Mouse (Mus musculus): ENCODE data around the gene Kng1. TPM values are rescaled to one million over a fixed set of nuclear protein-coding genes. Genes with fewer than 3 reads are reported as not detected.
"Not testable (repeated sequence)": the region's sequence is repeated elsewhere in the genome, so short reads cannot be mapped to it uniquely, and the experiment has no call there.

Kng1 gene
- polyA plus RNA-seq, 1 experiment from 2014 or later: 918 TPM

DNA sequence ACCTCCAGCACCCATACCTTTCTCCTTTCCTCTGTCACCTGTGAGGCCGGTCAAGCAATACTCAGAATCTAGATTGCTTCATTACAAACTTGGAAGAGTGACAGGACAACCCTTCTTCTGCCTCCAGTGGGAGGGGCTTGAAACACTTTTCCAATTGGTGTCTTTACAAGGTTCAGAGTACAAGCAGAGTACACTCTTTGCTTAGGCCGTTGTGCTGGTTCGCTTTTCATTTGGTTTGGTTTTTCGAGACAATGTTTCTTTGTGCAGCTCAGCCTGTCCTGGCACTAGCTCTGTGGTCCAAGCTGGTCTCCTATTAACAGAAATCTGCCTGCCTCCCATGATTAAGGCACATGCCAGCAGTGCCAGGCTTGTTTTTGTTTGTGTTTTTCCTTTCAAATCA, 18.4 kb upstream of the Kng1 start:
- Histone ChIP-seq H3K4me2 (no peak overlapping the region), H3K4me1 (replicated peaks) (no peaks in the 10 kb centered on the region), H3K27me3 (no peaks in the 10 kb centered on the region), H3K36me3 (replicated peaks) (no peaks in the 10 kb centered on the region), H3K27ac (replicated peaks) (0 out of 2 replicates have a peak overlapping the region, but pooled peaks have one; percentile 51), H3K9ac (no peak overlapping the region), H3K4me3 (replicated peaks) (no peak overlapping the region), H3K9me3 (replicated peaks) (no peaks in the 10 kb centered on the region)
- no peak; the same call in 1 of the 2 replicates for ATAC-seq (ENCODE audit: insufficient read depth)
- WGBS (ENCODE audit: insufficient replicate concordance): 75% methylated on average over 4 of the region's 4 CpGs

DNA sequence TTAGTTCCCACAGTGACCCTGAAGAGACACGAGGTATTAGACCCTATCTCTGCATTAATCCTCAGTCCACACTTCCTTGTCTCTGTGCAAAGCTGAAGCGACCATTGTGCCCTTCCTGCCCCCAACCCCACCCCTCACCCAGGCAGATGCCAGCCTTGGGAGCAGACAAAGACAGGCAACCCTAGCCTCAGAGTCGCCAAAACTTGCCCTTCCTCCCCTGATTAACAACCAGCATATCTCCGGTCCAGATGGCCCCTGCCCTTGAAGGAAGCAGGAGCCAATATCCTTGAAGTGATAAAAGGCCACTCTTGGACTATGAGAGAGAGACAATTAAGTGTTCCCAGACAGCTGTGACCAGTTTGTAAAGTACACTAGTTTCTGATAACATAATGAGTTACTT, 16.8 kb upstream of the Kng1 start:
- Histone ChIP-seq H3K4me2 (no peak overlapping the region), H3K27me3 (no peaks in the 10 kb centered on the region), H3K36me3 (replicated peaks) (no peaks in the 10 kb centered on the region), H3K4me1 (replicated peaks) (no peaks in the 10 kb centered on the region), H3K27ac (replicated peaks) (no peak overlapping the region), H3K9me3 (replicated peaks) (no peaks in the 10 kb centered on the region), H3K9ac (no peak overlapping the region), H3K4me3 (replicated peaks) (no peak overlapping the region)
- no peak for ATAC-seq (ENCODE audit: insufficient read depth)
- 32% methylated on average over 4 of the region's 4 CpGs for WGBS (ENCODE audit: insufficient replicate concordance)

DNA sequence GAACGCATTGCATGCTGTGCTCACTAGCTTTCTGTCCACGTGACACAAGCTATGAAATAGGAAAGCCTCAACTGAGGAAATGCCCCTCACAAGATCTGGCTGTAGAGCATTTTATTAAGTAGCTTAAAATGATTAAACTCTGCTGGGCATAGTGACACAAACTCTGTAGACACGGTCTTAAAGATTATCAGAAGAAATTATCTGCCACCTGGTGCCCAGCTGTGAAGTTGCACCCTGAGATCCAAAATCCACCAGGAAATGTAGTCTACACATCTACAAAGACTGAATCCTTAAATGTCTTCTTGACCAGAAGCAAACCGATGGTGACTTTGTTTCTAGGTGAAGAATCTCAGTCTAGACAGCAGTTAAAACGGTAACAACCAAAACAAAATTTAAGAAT, 11.3 kb upstream of the Kng1 start:
- Histone ChIP-seq H3K27me3 (no peaks in the 10 kb centered on the region), H3K4me2 (no peak overlapping the region), H3K27ac (replicated peaks) (no peak overlapping the region), H3K4me3 (replicated peaks) (no peak overlapping the region), H3K36me3 (replicated peaks) (no peaks in the 10 kb centered on the region), H3K9me3 (replicated peaks) (no peaks in the 10 kb centered on the region), H3K9ac (no peak overlapping the region), H3K4me1 (replicated peaks) (no peaks in the 10 kb centered on the region)
- no peak for ATAC-seq (ENCODE audit: insufficient read depth)
- 45% methylated on average over 5 of the region's 5 CpGs for WGBS (ENCODE audit: insufficient replicate concordance)

DNA sequence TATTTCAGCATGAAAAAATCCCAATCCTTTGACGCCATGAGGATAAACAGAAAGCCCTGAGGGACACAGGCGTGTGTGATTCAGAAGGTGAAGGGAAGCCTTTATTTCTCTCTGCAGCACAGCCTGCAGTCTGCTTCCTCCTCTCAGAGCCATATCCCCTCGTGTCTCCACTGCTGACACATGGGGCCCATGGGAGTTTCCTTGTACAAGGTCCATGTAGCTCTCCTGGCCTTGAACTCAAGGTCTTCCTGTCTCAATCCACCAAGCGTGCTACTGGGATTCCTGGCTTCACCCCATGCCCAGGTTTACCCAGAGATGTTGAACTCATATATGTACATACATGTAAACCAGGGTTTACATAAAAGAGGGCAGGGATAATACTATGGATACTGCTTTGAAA, 2.0 kb downstream of the Kng1 start:
- not testable (repeated sequence) for H3K27ac ChIP-seq (replicated peaks)
- 39% methylated on average over 4 of the region's 4 CpGs for WGBS (ENCODE audit: insufficient replicate concordance)

DNA sequence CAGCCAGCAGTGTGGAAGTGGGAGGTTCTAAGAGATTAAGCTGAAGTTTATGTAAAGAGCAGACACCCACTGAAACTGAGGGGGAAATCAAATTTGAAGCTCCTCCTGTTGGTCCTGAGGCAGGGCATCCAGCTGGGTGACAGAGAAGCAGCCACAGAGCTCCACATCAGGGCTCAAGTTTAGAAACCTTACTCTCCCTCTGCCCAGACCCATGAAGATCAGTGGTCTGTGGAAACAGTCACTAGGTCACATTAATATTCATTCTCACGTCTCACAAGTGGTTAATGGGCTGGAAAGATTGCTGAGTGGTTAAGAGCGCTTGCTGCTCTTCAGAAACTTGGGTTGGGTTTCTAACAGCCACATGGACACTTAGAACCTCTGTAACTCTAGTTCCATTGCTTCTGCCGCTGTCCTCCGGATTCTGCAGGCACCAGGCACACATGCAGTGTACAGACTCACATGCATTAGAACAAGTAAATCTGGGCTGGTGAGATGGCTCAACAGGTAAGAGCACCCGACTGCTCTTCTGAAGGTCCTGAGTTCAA, 3.2 kb downstream of the Kng1 start:
- 0 out of 2 replicates have a peak overlapping the region, but pooled peaks have one; percentile 15 for H3K4me3 ChIP-seq (replicated peaks)
- not testable (repeated sequence) for H3K4me1 ChIP-seq (replicated peaks); H3K36me3 ChIP-seq (replicated peaks); H3K9ac ChIP-seq; H3K27ac ChIP-seq (replicated peaks); H3K9me3 ChIP-seq (replicated peaks); H3K27me3 ChIP-seq; ATAC-seq (ENCODE audit: insufficient read depth)
- peak overlapping the region; percentile 35 for H3K4me2 ChIP-seq
- WGBS (ENCODE audit: insufficient replicate concordance): 67% methylated on average over 5 of the region's 5 CpGs

More for the DNA sequence above, 2.0 kb downstream of the Kng1 start:
- not testable (repeated sequence) for H3K4me1 ChIP-seq (replicated peaks); H3K9ac ChIP-seq; H3K9me3 ChIP-seq (replicated peaks); H3K27me3 ChIP-seq; H3K36me3 ChIP-seq (replicated peaks); ATAC-seq (ENCODE audit: insufficient read depth)
- H3K4me3 ChIP-seq (replicated peaks): peak overlapping the region; percentile 37
- peak overlapping the region; percentile 18; the same call in 1 of the 2 replicates for H3K4me2 ChIP-seq

DNA sequence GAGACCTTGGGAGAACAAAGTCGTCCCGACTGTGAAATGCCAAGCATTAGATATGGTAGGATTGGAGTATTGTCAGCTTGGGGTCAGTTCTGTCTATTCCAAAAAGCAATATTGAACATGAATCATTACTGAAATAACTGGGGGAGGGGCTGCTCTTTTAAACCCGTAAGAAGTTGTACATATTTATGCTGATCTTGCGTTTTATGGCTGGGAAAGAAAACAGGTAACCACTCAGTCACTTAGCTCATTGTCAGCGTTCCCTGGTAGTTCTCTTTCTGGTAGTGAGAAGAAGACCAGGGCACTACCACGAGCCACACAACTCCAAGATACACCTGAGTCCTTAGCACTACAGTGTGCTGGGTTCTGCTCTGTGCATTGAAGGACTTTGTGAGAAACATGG, 19.9 kb downstream of the Kng1 start:
- H3K9me3 ChIP-seq (replicated peaks); H3K9ac ChIP-seq; H3K27me3 ChIP-seq; H3K36me3 ChIP-seq (replicated peaks); H3K4me3 ChIP-seq (replicated peaks); H3K4me2 ChIP-seq; H3K27ac ChIP-seq (replicated peaks); H3K4me1 ChIP-seq (replicated peaks); ATAC-seq (ENCODE audit: insufficient read depth): not testable (repeated sequence)
- WGBS (ENCODE audit: insufficient replicate concordance): 68% methylated on average over 6 of the region's 6 CpGs

DNA sequence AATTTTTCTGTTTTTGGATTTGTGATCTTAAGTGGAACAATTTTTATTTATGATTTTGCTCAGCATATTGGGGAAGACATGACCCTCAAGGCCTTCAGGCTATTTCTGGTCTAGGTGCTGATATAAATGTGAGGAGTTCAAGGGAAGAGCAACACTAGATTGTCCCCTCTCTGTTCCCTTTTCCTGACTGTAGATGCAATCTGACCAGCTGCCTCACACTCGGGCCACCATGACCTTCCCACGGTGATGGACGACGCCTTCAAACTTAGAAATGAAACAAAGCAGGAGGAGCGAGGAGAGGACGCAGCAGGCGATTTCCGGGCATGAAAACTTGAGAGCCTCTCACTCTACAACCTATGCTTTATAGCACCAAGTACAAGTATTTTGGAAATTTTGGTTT, 29.5 kb downstream of the Kng1 start:
- not testable (repeated sequence) for H3K9me3 ChIP-seq (replicated peaks); H3K9ac ChIP-seq; H3K4me2 ChIP-seq; H3K27ac ChIP-seq (replicated peaks); H3K4me3 ChIP-seq (replicated peaks); H3K36me3 ChIP-seq (replicated peaks); H3K27me3 ChIP-seq; H3K4me1 ChIP-seq (replicated peaks); ATAC-seq (ENCODE audit: insufficient read depth)
- 49% methylated on average over 8 of the region's 8 CpGs for WGBS (ENCODE audit: insufficient replicate concordance)

DNA sequence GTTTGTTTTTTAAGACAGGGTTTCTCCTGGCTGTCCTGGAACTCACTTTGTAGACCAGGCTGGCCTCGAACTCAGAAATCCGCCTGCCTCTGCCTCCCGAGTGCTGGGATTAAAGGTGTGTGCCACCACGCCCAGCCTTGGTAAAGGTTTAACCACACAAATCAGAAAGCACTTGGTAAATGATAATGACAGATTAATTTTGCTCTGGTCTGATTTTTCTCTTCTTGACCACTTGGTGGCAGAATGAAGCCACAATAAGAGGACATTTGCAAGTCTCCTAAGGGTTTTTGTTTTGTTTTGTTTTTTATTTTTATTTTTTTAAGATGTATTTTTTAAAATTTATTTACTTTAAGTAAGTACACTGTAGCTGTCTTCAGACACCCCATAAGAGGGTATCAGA, 30.0 kb downstream of the Kng1 start:
- 15% methylated on average over 4 of the region's 4 CpGs for whole genome bisulfite sequencing (ENCODE audit: insufficient replicate concordance)
- H3K4me2 ChIP-seq; H3K4me3 ChIP-seq (replicated peaks); ATAC-seq (ENCODE audit: insufficient read depth); H3K27me3 ChIP-seq; H3K9ac ChIP-seq; H3K4me1 ChIP-seq (replicated peaks); H3K9me3 ChIP-seq (replicated peaks); H3K27ac ChIP-seq (replicated peaks); H3K36me3 ChIP-seq (replicated peaks): not testable (repeated sequence)

DNA sequence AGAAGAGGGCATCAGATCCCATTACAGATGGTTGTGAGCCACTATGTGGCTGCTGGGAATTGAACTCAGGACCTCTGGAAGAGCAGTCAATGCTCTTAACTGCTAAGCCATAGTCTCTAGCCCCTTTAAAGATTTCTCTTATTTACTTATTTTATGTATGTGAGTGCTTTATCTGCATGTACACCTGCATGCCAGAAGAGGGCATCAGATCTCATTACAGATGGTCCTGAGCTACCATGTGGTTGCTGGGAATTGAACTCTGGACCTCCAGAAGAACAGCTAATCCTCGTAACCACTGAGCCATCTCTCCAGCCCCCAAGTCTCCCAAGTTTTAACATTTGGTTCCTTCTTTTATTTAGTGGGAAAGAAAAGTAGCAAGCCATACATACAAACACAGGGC, 30.8 kb downstream of the Kng1 start:
- not testable (repeated sequence) for H3K4me3 ChIP-seq (replicated peaks); H3K9ac ChIP-seq; H3K36me3 ChIP-seq (replicated peaks); H3K4me1 ChIP-seq (replicated peaks); H3K27ac ChIP-seq (replicated peaks); H3K4me2 ChIP-seq; H3K27me3 ChIP-seq; ATAC-seq (ENCODE audit: insufficient read depth); H3K9me3 ChIP-seq (replicated peaks)
- WGBS (ENCODE audit: insufficient replicate concordance): 43% methylated on average over 1 of the region's 1 CpGs

DNA sequence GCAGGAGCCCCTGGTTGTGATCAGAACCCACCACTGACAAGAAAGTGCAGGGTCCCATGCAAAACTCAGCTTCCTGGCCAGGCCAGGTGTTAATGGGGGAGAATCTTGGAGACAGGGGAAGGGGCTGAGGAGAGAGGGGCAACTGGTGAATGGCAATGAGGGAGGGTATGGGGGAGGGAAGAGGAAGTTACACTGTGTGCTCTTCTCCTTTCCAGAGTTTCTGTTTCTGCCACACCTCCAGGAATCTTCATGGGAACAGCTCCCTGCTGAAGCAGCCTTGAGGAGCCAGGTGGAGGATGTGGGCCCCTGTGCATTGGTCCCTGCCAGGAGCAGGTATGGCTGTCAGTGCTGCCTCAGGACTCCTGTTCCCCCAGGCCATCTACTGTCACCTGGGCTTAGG, 33.7 kb downstream of the Kng1 start:
- H3K36me3 ChIP-seq (replicated peaks); H3K4me1 ChIP-seq (replicated peaks); H3K9me3 ChIP-seq (replicated peaks); H3K4me2 ChIP-seq; H3K9ac ChIP-seq; H3K27ac ChIP-seq (replicated peaks); H3K4me3 ChIP-seq (replicated peaks); H3K27me3 ChIP-seq; ATAC-seq (ENCODE audit: insufficient read depth): not testable (repeated sequence)

DNA sequence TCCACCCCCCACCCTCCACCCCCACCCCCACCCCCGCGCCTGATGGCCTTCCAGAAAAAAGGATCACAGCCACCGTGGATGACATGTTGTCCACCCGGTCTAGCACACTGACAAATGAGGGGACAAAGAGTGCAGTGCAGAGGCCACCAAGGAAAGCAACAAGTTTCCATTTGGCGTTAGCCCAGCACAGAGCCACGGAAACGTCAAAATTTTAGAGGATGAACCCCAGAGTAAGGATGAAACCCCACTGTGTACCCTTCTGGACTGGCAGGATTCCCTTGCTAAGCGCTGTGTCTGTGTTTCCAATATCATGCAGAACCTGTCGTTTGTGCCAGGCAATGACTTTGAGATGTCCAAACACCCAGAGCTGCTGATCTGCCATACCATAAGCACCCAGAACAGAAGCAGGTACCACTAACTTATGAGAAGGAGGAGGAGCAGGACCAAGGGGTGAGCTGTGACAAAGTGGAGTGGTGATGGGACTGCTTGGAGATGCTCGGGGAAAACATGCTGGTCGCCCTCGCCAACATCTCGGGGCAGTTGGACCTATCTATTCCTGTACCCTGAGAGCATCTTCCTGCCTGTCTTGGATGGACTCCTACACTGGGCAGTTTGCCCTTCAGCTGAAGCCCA, 35.8 kb downstream of the Kng1 start:
- 66% methylated on average over 13 of the region's 13 CpGs for WGBS (ENCODE audit: insufficient replicate concordance)
- H3K36me3 ChIP-seq (replicated peaks): no peaks in the 10 kb centered on the region
- no peak for ATAC-seq (ENCODE audit: insufficient read depth)
- no peaks in the 10 kb centered on the region for H3K9me3 ChIP-seq (replicated peaks)
- H3K27me3 ChIP-seq: no peaks in the 10 kb centered on the region
- no peak overlapping the region for H3K4me2 ChIP-seq
- no peak overlapping the region for H3K4me3 ChIP-seq (replicated peaks)
- no peaks in the 10 kb centered on the region for H3K4me1 ChIP-seq (replicated peaks)
- H3K27ac ChIP-seq (replicated peaks): no peak overlapping the region
- H3K9ac ChIP-seq: no peak overlapping the region

DNA sequence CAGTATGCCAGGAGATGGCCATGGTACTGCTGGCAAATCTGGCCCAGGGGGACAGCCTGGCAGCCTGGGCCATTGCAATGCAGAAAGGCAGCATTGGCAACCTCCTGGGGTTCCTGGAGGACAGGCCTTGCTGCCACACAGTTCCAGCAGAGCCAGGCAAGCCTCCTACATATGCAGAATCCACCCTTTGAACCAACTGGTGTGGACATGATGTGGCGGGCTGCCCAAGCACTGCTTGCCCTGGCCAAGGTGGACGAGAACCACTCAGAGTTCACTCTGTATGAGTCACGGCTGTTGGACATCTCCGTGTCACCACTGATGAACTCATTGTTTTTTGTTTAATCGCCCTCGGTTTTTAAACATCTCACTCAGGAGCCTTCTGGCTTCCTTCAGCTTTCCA, 36.5 kb downstream of the Kng1 start:
- no peaks in the 10 kb centered on the region for H3K4me1 ChIP-seq (replicated peaks)
- H3K9me3 ChIP-seq (replicated peaks): no peaks in the 10 kb centered on the region
- WGBS (ENCODE audit: insufficient replicate concordance): 68% methylated on average over 6 of the region's 6 CpGs
- no peak overlapping the region for H3K27ac ChIP-seq (replicated peaks)
- H3K4me3 ChIP-seq (replicated peaks): no peak overlapping the region
- H3K4me2 ChIP-seq: no peak overlapping the region
- H3K27me3 ChIP-seq: no peaks in the 10 kb centered on the region
- H3K36me3 ChIP-seq (replicated peaks): no peaks in the 10 kb centered on the region
- no peak for ATAC-seq (ENCODE audit: insufficient read depth)
- H3K9ac ChIP-seq: no peak overlapping the region
